Mouse (Mus musculus): Measurements from ENCODE around the gene Mme.

DNA sequence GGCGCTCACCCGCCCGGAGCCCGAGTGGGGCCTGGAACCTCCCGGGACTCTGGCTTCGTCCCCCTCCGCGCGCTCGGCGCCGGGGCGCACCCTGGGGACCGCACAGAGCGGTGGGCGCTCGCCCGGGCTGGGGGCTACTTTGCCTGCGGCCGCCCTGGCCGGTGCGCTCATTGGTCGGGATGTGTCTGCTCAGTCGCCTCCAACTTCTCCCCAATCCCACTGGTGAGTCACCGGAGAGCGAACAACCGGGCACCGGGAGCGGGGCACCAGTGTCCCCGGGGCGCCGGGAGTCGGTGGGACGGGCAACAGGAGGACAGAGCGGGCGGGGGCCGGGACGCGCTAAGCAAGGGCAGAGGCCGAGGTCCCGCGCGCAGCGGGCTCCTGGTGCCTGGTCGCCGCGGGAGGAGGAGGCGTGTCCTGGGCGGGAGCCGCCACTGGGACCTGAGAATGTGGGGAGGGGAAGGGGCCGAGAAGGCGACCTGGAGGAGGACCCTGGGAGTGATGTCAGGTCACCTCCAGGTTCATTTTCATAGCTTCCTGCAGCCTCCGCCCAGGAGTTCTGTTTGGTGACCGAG is 54.4 kb downstream of the Mme start:
- TF ChIP-seq CTCF (IDR thresholded peaks at IDR 0.05; ENCODE audit: low read depth) (no peak), EP300 (optimal IDR thresholded peaks at IDR 0.05) (no peak)
